Mouse (Mus musculus) spleen, embryonic (tissue): ENCODE results near the gene Kcnq1.

Experiments used
- CTCF ChIA-PET: fragments of 350-600 bp; sonication (Branson Sonifier 250); formaldehyde crosslinking; loops from one replicate; lab custom pipeline; 2022; lab: Charles Lee

Kcnq1 gene

GRCm38 (mm10) chr7:143310311-143310710 lies 204.1 kb downstream of the Kcnq1 start:
- CTCF ChIA-PET = no interaction called here

GRCm38 (mm10) chr7:143310847-143311246 lies 204.7 kb downstream of the Kcnq1 start:
- CTCF ChIA-PET = no interaction called here

- CTCF ChIA-PET = no interaction called here
These were observed 205.3 kb downstream of the Kcnq1 start for GRCm38 (mm10) chr7:143311471-143311870.

GRCm38 (mm10) chr7:143313572-143314319 lies 207.6 kb downstream of the Kcnq1 start:
- CTCF ChIA-PET = no interaction called here

GRCm38 (mm10) chr7:143318512-143318911 lies 212.3 kb downstream of the Kcnq1 start:
- CTCF ChIA-PET = no interaction called here

- CTCF ChIA-PET = no interaction called here
These were observed 214.2 kb downstream of the Kcnq1 start for GRCm38 (mm10) chr7:143320367-143320766.

- CTCF ChIA-PET = interaction anchor here (0.6 kb wide), 1 partner anchor 1448 kb away, joined by 3 read pairs; no protein-coding TSS in a partner anchor
These were observed 218.9 kb downstream of the Kcnq1 start for GRCm38 (mm10) chr7:143325051-143325450.

GRCm38 (mm10) chr7:143328185-143328915 lies 222.2 kb downstream of the Kcnq1 start:
- CTCF ChIA-PET = no interaction called here

GRCm38 (mm10) chr7:143329110-143329810 lies 223.1 kb downstream of the Kcnq1 start:
- CTCF ChIA-PET = no interaction called here

GRCm38 (mm10) chr7:143333040-143333439 lies 226.9 kb downstream of the Kcnq1 start:
- CTCF ChIA-PET = interaction anchor here (0.6 kb wide), 1 partner anchor 1155 kb away, joined by 3 read pairs; no protein-coding TSS in a partner anchor

- CTCF ChIA-PET = no interaction called here
These were observed 227.4 kb downstream of the Kcnq1 start for GRCm38 (mm10) chr7:143333604-143334003.

GRCm38 (mm10) chr7:143338690-143339089 lies 232.5 kb downstream of the Kcnq1 start:
- CTCF ChIA-PET = no interaction called here

GRCm38 (mm10) chr7:143340601-143341281 lies 234.6 kb downstream of the Kcnq1 start:
- CTCF ChIA-PET = no interaction called here

GRCm38 (mm10) chr7:143341301-143341980 lies 235.3 kb downstream of the Kcnq1 start:
- CTCF ChIA-PET = no interaction called here

- CTCF ChIA-PET = no interaction called here
These were observed 237.7 kb downstream of the Kcnq1 start for GRCm38 (mm10) chr7:143343781-143344306.

- CTCF ChIA-PET = no interaction called here
These were observed 243.1 kb downstream of the Kcnq1 start for GRCm38 (mm10) chr7:143349287-143349686.

- CTCF ChIA-PET = no interaction called here
These were observed 243.7 kb downstream of the Kcnq1 start for GRCm38 (mm10) chr7:143349848-143350247.

- CTCF ChIA-PET = no interaction called here
These were observed 249.7 kb downstream of the Kcnq1 start for GRCm38 (mm10) chr7:143355831-143356230.

GRCm38 (mm10) chr7:143357109-143357508 lies 250.9 kb downstream of the Kcnq1 start:
- CTCF ChIA-PET = no interaction called here

- CTCF ChIA-PET = no interaction called here
These were observed 251.7 kb downstream of the Kcnq1 start for GRCm38 (mm10) chr7:143357831-143358230.

GRCm38 (mm10) chr7:143359762-143360161 lies 253.6 kb downstream of the Kcnq1 start:
- CTCF ChIA-PET = no interaction called here
